Mouse (Mus musculus): ENCODE results near the gene Krtap28-13. TPM values are rescaled to one million over a fixed set of nuclear protein-coding genes. Genes with fewer than 3 reads are reported as not detected.

Gene Krtap28-13
- polyA plus RNA-seq, 1 experiment from 2014 or later: not detected

DNA sequence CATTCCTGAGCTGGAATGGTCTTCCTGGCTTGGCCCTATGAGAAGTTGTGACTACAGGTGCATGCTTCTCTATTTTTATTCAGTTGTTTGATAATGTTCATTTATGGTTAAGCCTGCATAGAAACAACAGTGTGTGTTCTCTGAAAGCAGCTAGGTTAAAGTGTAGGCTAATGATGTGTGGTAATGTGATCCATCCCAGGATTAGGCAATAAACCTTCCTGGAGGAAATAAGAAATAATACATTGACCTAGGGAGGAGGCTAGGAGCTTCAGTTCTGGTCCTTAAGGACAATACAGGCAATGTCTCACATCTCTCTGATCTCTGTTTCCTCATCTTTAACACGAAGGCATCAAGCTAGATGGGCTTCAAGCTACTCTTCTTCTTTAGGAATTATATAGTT is 44.7 kb downstream of the Krtap28-13 start:
- Histone ChIP-seq H3K4me3 (no peak overlapping the region), H3K27me3 (ENCODE audit: insufficient read depth, poor library complexity, severe bottlenecking) (no peaks in the 10 kb centered on the region), H3K4me1 (replicated peaks) (no peaks in the 10 kb centered on the region), H3K9me3 (no peaks in the 10 kb centered on the region), H3K27ac (no peak overlapping the region), H3K36me3 (no peaks in the 10 kb centered on the region)
- no peak for DNase-seq (ENCODE audit: low spot score)
- 55% methylated on average over 1 of the region's 1 CpGs for WGBS

DNA sequence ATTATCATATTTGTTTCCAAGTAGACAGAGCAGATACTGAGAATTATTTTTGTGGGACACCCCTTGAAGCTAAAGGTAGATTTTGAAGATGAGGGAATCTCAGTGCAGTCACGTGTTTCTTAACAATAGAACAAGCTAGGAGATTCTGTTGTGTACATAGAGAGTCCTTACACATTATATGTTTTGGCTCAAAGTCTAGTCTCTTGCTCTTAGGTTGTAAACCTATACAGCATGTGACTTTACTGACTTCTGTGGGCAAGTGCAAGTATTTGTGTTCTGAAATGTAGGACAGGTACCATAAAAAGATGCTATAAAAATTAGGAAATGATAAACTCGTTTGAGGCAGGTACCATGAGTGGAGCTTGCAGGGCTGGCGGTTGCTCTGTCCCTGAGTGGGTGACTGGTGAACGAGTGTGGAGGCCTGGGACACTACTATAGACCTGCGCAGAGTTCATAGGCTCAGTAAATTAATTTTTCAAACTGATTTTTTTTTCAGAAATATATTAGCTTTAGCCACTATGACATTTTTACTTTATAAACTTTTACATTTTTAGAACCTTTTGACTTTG is 46.8 kb downstream of the Krtap28-13 start:
- no peaks in the 10 kb centered on the region for H3K9me3 ChIP-seq
- 83% methylated on average over 5 of the region's 5 CpGs for WGBS

DNA sequence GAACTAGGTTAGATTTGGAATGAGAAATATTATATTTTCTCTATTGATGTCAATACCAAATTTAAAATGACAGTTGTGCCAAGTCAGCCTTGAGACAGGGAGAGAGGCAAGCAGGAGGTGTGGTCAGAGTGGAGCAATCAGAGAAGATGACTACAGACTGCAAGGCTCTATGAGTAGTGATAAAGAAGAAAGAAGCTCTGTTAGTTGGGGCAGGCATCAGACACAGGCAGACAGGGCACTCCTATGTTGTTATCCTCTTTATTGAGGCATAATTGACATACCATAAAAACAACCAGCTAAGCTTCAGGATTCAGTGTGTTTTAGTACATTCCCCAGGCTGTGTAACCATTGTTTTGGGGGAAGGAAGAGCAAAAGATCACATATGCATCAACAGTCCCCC is 50.3 kb downstream of the Krtap28-13 start:
- DNase-seq (ENCODE audit: low spot score): no peak
- H3K27ac ChIP-seq: no peak overlapping the region
- H3K9me3 ChIP-seq: no peaks in the 10 kb centered on the region
- H3K4me1 ChIP-seq (replicated peaks): no peaks in the 10 kb centered on the region
- no peaks in the 10 kb centered on the region for H3K27me3 ChIP-seq (ENCODE audit: insufficient read depth, poor library complexity, severe bottlenecking)
- H3K4me3 ChIP-seq: no peak overlapping the region
- no peaks in the 10 kb centered on the region for H3K36me3 ChIP-seq

More for the DNA sequence above, 46.8 kb downstream of the Krtap28-13 start:
- no peak for DNase-seq (ENCODE audit: low spot score)
- H3K27me3 ChIP-seq (ENCODE audit: insufficient read depth, poor library complexity, severe bottlenecking): no peaks in the 10 kb centered on the region
- no peaks in the 10 kb centered on the region for H3K4me1 ChIP-seq (replicated peaks)
- no peaks in the 10 kb centered on the region for H3K36me3 ChIP-seq
- no peak overlapping the region for H3K4me3 ChIP-seq
- no peak overlapping the region for H3K27ac ChIP-seq

Other genes starting within 250 kb of the Krtap28-13 start
- 27.6 and 34.5 TPM in 2 replicates for gene Agfg1, start 221.4 kb upstream of the Krtap28-13 start, polyA plus RNA-seq (2016; fragmentation: Nextera tagmentation; extraction: Ambion mirVana)
- gene A030005L19Rik, start 147.6 kb upstream of the Krtap28-13 start, polyA plus RNA-seq (2016; fragmentation: Nextera tagmentation; extraction: Ambion mirVana): 0.41 TPM in 1 of 2 replicates, not detected in the other
- not detected in 2 replicates for gene A030014E15Rik, start 136.0 kb upstream of the Krtap28-13 start, polyA plus RNA-seq (2016; fragmentation: Nextera tagmentation; extraction: Ambion mirVana)
- not detected in 2 replicates for gene Gm6217, start 129.5 kb upstream of the Krtap28-13 start, polyA plus RNA-seq (2016; fragmentation: Nextera tagmentation; extraction: Ambion mirVana)
- not detected in 2 replicates for gene A030003K21Rik, start 117.5 kb upstream of the Krtap28-13 start, polyA plus RNA-seq (2016; fragmentation: Nextera tagmentation; extraction: Ambion mirVana)
- gene Gm7544, start 104.9 kb upstream of the Krtap28-13 start, polyA plus RNA-seq (2016; fragmentation: Nextera tagmentation; extraction: Ambion mirVana): not detected in 2 replicates
- not detected in 2 replicates for gene Gm47955, start 100.6 kb upstream of the Krtap28-13 start, polyA plus RNA-seq (2016; fragmentation: Nextera tagmentation; extraction: Ambion mirVana)
- not detected in 2 replicates for gene Gm47959, start 60.4 kb upstream of the Krtap28-13 start, polyA plus RNA-seq (2016; fragmentation: Nextera tagmentation; extraction: Ambion mirVana)
- 0.47 and 0.67 TPM in 2 replicates for gene Slc19a3, start 22.5 kb upstream of the Krtap28-13 start, polyA plus RNA-seq (2016; fragmentation: Nextera tagmentation; extraction: Ambion mirVana)
- gene Krtap28-10, start 18.4 kb upstream of the Krtap28-13 start, polyA plus RNA-seq (2016; fragmentation: Nextera tagmentation; extraction: Ambion mirVana): not detected in 2 replicates
- not detected in 2 replicates for gene Gm47969, start 16.0 kb upstream of the Krtap28-13 start, polyA plus RNA-seq (2016; fragmentation: Nextera tagmentation; extraction: Ambion mirVana)
- not detected in 2 replicates for gene A030005K14Rik, start 1.6 kb upstream of the Krtap28-13 start, polyA plus RNA-seq (2016; fragmentation: Nextera tagmentation; extraction: Ambion mirVana)
- 0.26 TPM in 1 of 2 replicates, not detected in the other for gene Ccl20, start 55.8 kb downstream of the Krtap28-13 start, polyA plus RNA-seq (2016; fragmentation: Nextera tagmentation; extraction: Ambion mirVana)
- gene Daw1, start 98.8 kb downstream of the Krtap28-13 start, polyA plus RNA-seq (2016; fragmentation: Nextera tagmentation; extraction: Ambion mirVana): 0.67 and 0.85 TPM in 2 replicates